9 mouse cellular contexts compared by ENCODE assay signal in the genomic region with DNA sequence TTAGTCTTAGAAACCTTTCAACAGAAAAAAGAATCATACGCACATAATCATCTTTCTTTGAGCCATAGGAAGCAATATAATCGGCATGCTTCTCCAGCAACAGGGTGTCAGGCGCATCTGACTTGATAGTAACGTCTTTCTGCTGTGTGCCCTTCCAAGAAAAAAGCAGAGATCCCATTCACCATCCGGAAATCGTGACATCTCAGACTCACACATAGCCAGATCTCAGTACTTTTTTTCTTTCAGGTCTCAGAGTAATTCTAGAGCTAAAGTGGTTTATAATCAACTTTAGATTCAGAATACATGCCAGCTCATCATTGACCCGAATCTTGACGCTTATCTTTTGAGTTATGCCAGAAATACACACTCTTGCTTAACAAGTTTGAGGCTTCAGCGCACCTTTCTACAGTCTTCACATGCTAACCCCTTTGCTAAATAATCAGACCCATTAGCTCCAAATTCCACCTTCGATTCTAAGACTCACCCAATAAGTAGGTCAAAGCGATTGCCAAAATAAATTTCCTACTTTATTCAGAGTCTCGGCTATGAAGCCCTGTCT. TPM values are rescaled to one million over a fixed set of nuclear protein-coding genes. Genes with fewer than 3 reads are reported as not detected.
DNase-seq lines count a peak whose midpoint lies in the region; ATAC-seq and TF ChIP-seq lines count a peak whose summit lies in the region.
"Had no signal": no experiment of that assay in that cellular context is flagged by ENCODE, and none has a peak within 500 bp of the region (broad histone marks: within the 10 kb centered on the region; RNA-seq: fewer than 3 reads in every experiment).

No protein-coding gene starts in this region.

- H3K9me3 ChIP-seq in heart, embryonic 11.5 days (replicated peaks; ENCODE audit: control insufficient read depth, low read length): no peaks in the 10 kb centered on the region
- H3K9me3 ChIP-seq in CH12.LX (replicated peaks; ENCODE audit: low read length): no peaks in the 10 kb centered on the region
- H3K9me3 ChIP-seq in forebrain, embryonic 11.5 days (ENCODE audit: control insufficient read depth, low read length): no peaks in the 10 kb centered on the region
- H3K9me3 ChIP-seq in liver, embryonic 14.5 days (ENCODE audit: control insufficient read depth, low read length): no peaks in the 10 kb centered on the region

- peak overlapping the region; percentile 100 for H3K9ac ChIP-seq in heart, embryonic 11.5 days (ENCODE audit: low read depth, low read length)
- H3K9ac ChIP-seq in CH12.LX (ENCODE audit: insufficient read depth, low read depth): peak overlapping the region; percentile 99
- H3K9ac ChIP-seq in forebrain, embryonic 11.5 days (ENCODE audit: low read length): peak overlapping the region; percentile 98
- H3K9ac ChIP-seq in liver, embryonic 14.5 days (replicated peaks): peak overlapping the region; percentile 99

- TF ChIP-seq RAD21 in CH12.LX (IDR thresholded peaks at IDR 0.05; ENCODE audit: low read depth, low read length): no peak

- TF ChIP-seq CTCF in CH12.LX (conservative IDR thresholded peaks at IDR 0.05 in 1 of 2, IDR thresholded peaks at IDR 0.05 in 1 of 2; ENCODE audit: low read depth in 2 of 2, low read length in 2 of 2): no peak
- no peak for TF ChIP-seq CTCF in liver, embryonic 14.5 days (IDR thresholded peaks at IDR 0.05; ENCODE audit: low read depth)

- no peak; the same call in 1 of the 2 replicates for TF ChIP-seq EP300 in CH12.LX (IDR thresholded peaks at IDR 0.05; ENCODE audit: low read length)
- TF ChIP-seq EP300 in liver, embryonic 14.5 days (IDR thresholded peaks at IDR 0.05; ENCODE audit: low read depth): no peak

- WGBS in heart, embryonic 11.5 days (ENCODE audit: insufficient replicate concordance): under 1% methylated on average over 12 of the region's 12 CpGs
- WGBS in forebrain, embryonic 11.5 days: 4% methylated on average over 12 of the region's 12 CpGs
- WGBS in liver, embryonic 14.5 days (ENCODE audit: insufficient replicate concordance): under 1% methylated on average over 12 of the region's 12 CpGs

- peaks cover 36% of the 10 kb centered on the region for H3K4me1 ChIP-seq in heart, embryonic 11.5 days (ENCODE audit: control insufficient read depth, insufficient read depth, low read length)
- peaks cover 11 to 35% of the 10 kb centered on the region in 2 experiments for H3K4me1 ChIP-seq in CH12.LX (ENCODE audit: control insufficient read depth in 1 of 2, insufficient read depth in 2 of 2)
- H3K4me1 ChIP-seq in forebrain, embryonic 11.5 days (replicated peaks; ENCODE audit: control insufficient read depth, insufficient read depth, low read length): peaks cover 3% of the 10 kb centered on the region; the same call in 1 of the 2 replicates
- H3K4me1 ChIP-seq in liver, embryonic 14.5 days (replicated peaks; ENCODE audit: control insufficient read depth in 2 of 2, insufficient read depth in 2 of 2, low read length in 1 of 2): peaks cover 29 to 31% of the 10 kb centered on the region in 2 experiments

- peak overlapping the region; percentile 93 for H3K27ac ChIP-seq in heart, embryonic 11.5 days (ENCODE audit: low read depth, low read length)
- H3K27ac ChIP-seq in CH12.LX (ENCODE audit: insufficient read depth, low read depth): peak overlapping the region; percentile 68
- H3K27ac ChIP-seq in forebrain, embryonic 11.5 days (ENCODE audit: low read depth, low read length): peak overlapping the region; percentile 70; the same call in 1 of the 2 replicates
- peak overlapping the region; percentile 95 for H3K27ac ChIP-seq in liver, embryonic 14.5 days

- in situ Hi-C loops in CH12.LX (cut with MboI; ENCODE audit: low pct_ligation_motif_present, low pct_unique_long_range_greater_than_20kb, low sequenced_read_pairs): no loop called here

- no peaks in the 10 kb centered on the region for H3K27me3 ChIP-seq in heart, embryonic 11.5 days (ENCODE audit: control insufficient read depth, insufficient read depth, low read length)
- no peaks in the 10 kb centered on the region for H3K27me3 ChIP-seq in CH12.LX (replicated peaks)
- no peaks in the 10 kb centered on the region for H3K27me3 ChIP-seq in forebrain, embryonic 11.5 days (ENCODE audit: control insufficient read depth, insufficient read depth, low read length)
- no peaks in the 10 kb centered on the region for H3K27me3 ChIP-seq in liver, embryonic 14.5 days (ENCODE audit: control insufficient read depth, insufficient read depth, low read length)
- H3K27me3 ChIP-seq: Patski had no signal

- peaks cover 37% of the 10 kb centered on the region for H3K36me3 ChIP-seq in heart, embryonic 11.5 days (ENCODE audit: control insufficient read depth, insufficient read depth, low read length)
- peaks cover 41 to 51% of the 10 kb centered on the region in 2 experiments for H3K36me3 ChIP-seq in CH12.LX (replicated peaks in 1 of 2; ENCODE audit: control insufficient read depth in 1 of 2, insufficient read depth in 1 of 2, low read length in 1 of 2)
- H3K36me3 ChIP-seq in forebrain, embryonic 11.5 days (ENCODE audit: control insufficient read depth, insufficient read depth, low read length): peaks cover 22% of the 10 kb centered on the region
- H3K36me3 ChIP-seq in liver, embryonic 14.5 days (replicated peaks; ENCODE audit: control insufficient read depth, insufficient read depth, low read depth): peaks cover 45% of the 10 kb centered on the region

- dilution Hi-C loops in CH12.LX (cut with MboI; ENCODE audit: extremely low pct_ligation_motif_present, extremely low pct_unique_long_range_greater_than_20kb, low sequenced_read_pairs): no loop called here

- peak; percentile 37; the same call in 1 of the 2 replicates for TF ChIP-seq POLR2A in CH12.LX (IDR thresholded peaks at IDR 0.05; ENCODE audit: low read depth, low read length)

- no peak for ATAC-seq in heart, embryonic 11.5 days (replicated peaks; ENCODE audit: insufficient number of reproducible peaks, low FRiP score, low TSS enrichment)
- no peak for ATAC-seq in forebrain, embryonic 11.5 days (replicated peaks; ENCODE audit: low FRiP score)
- no peak for ATAC-seq in liver, embryonic 14.5 days (ENCODE audit: insufficient read depth)

- H3K79me2 ChIP-seq in CH12.LX (replicated peaks; ENCODE audit: control insufficient read depth, extremely low read depth, insufficient read depth, poor library complexity, severe bottlenecking): peaks cover 53% of the 10 kb centered on the region

- DNase-seq in heart, adult 8-10 months (ENCODE audit: low spot score): no peak
- DNase-seq in CH12.LX (ENCODE audit: extremely low read depth): no peak
- no peak for DNase-seq in forebrain, embryonic 11.5 days (ENCODE audit: low spot score)
- DNase-seq in liver, embryonic 14.5 days (ENCODE audit: low read depth in 3 of 3, low spot score in 3 of 3): no peak
- no peak for DNase-seq in layer of hippocampus, postnatal 10 days (ENCODE audit: low spot score in 2 of 2)
- no peak for DNase-seq in cerebellum, postnatal 36 days
- DNase-seq in layer of hippocampus, postnatal 36 days: no peak

- H3K4me3 ChIP-seq in heart, embryonic 11.5 days (ENCODE audit: low read depth, low read length): peak overlapping the region; percentile 98
- peak overlapping the region; percentile 69 to 99 (median 93) for H3K4me3 ChIP-seq in CH12.LX (replicated peaks in 1 of 3; ENCODE audit: low read depth in 2 of 3, low read length in 2 of 3, poor library complexity in 1 of 3)
- peak overlapping the region; percentile 85 for H3K4me3 ChIP-seq in forebrain, embryonic 11.5 days (ENCODE audit: low read depth, low read length)
- H3K4me3 ChIP-seq in liver, embryonic 14.5 days (ENCODE audit: insufficient read depth in 1 of 2, low read depth in 2 of 2, low read length in 2 of 2): peak overlapping the region; percentile 86 to 98

- peak overlapping the region; percentile 90 for H3K4me2 ChIP-seq in heart, embryonic 11.5 days
- H3K4me2 ChIP-seq in CH12.LX (ENCODE audit: insufficient read depth, low read depth, poor library complexity, severe bottlenecking): peak overlapping the region; percentile 63
- peak overlapping the region; percentile 94 for H3K4me2 ChIP-seq in forebrain, embryonic 11.5 days (ENCODE audit: low read depth, low read length, severe bottlenecking)
- peak overlapping the region; percentile 99 for H3K4me2 ChIP-seq in liver, embryonic 14.5 days (ENCODE audit: low read depth)

RNA-seq across cellular contexts. Expression of gene Rabggtb, which starts 0.8 kb away (rescaled TPM):
- polyA plus RNA-seq in heart, embryonic 11.5 days (2014; fragmentation: Nextera tagmentation; extraction: Ambion mirVana): 53.4 and 59.1 TPM in 2 replicates
- 100 to 1,000 TPM in 2 of 4 experiments, 10 to 100 TPM in 2; 95.0 to 103 (median 99.9) TPM for total RNA-seq in heart, adult 8-10 months (2022)
- total RNA-seq in CH12.LX (2012; rRNA removed): 223 and 255 TPM in 2 replicates
- 316 and 370 TPM in 2 replicates for total RNA-seq in CH12.LX (2014; rRNA removed)
- polyA plus RNA-seq in CH12.LX (2012; ENCODE audit: insufficient read length, low read depth): 243 and 256 TPM in 2 replicates
- polyA plus RNA-seq in forebrain, embryonic 11.5 days (2014; fragmentation: Nextera tagmentation; extraction: Ambion mirVana): 48.1 and 51.2 TPM in 2 replicates
- polyA plus RNA-seq in liver, embryonic 14.5 days (2012; rRNA removed): 80.9 and 85.5 TPM in 2 replicates
- 45.5 and 52.4 TPM in 2 replicates for polyA plus RNA-seq in liver, embryonic 14.5 days (2014; fragmentation: Nextera tagmentation; extraction: Ambion mirVana)
- 10 to 100 TPM; 73.5 to 80.8 TPM for total RNA-seq in layer of hippocampus, postnatal 10 days (2021)
- 10 to 100 TPM; 72.2 to 78.9 TPM for total RNA-seq in layer of hippocampus, postnatal 36 days (2021)

RNA-seq across cellular contexts. Expression of gene Msh4, which starts 6.0 kb away (rescaled TPM):
- 0.09 TPM in 1 of 2 replicates, not detected in the other for polyA plus RNA-seq in heart, embryonic 11.5 days (2014; fragmentation: Nextera tagmentation; extraction: Ambion mirVana)
- total RNA-seq in heart, adult 8-10 months (2022): under 1 TPM in 1 of 4 experiments, not detected in 3; 0.08 TPM
- 0.42 and 0.67 TPM in 2 replicates for total RNA-seq in CH12.LX (2012; rRNA removed)
- 0.16 and 0.41 TPM in 2 replicates for total RNA-seq in CH12.LX (2014; rRNA removed)
- polyA plus RNA-seq in CH12.LX (2012; ENCODE audit: insufficient read length, low read depth): 0.14 and 0.34 TPM in 2 replicates
- polyA plus RNA-seq in forebrain, embryonic 11.5 days (2014; fragmentation: Nextera tagmentation; extraction: Ambion mirVana): 0.09 and 0.11 TPM in 2 replicates
- 0.02 and 0.04 TPM in 2 replicates for polyA plus RNA-seq in liver, embryonic 14.5 days (2012; rRNA removed)
- 0.05 and 0.06 TPM in 2 replicates for polyA plus RNA-seq in liver, embryonic 14.5 days (2014; fragmentation: Nextera tagmentation; extraction: Ambion mirVana)
- under 1 TPM; 0.59 to 0.71 TPM for total RNA-seq in layer of hippocampus, postnatal 10 days (2021)
- total RNA-seq in layer of hippocampus, postnatal 36 days (2021): under 1 TPM; 0.17 to 0.30 TPM

RNA-seq across cellular contexts. Expression of gene Acadm, which starts 32.5 kb away (rescaled TPM):
- polyA plus RNA-seq in heart, embryonic 11.5 days (2014; fragmentation: Nextera tagmentation; extraction: Ambion mirVana): 160 and 165 TPM in 2 replicates
- 1,000 to 10,000 TPM; 1,199 to 1,642 (median 1,432) TPM for total RNA-seq in heart, adult 8-10 months (2022)
- total RNA-seq in CH12.LX (2012; rRNA removed) (78.5 and 111 TPM in 2 replicates), CH12.LX (2014; rRNA removed) (224 and 249 TPM in 2 replicates)
- 199 and 240 TPM in 2 replicates for polyA plus RNA-seq in CH12.LX (2012; ENCODE audit: insufficient read length, low read depth)
- 40.6 and 44.0 TPM in 2 replicates for polyA plus RNA-seq in forebrain, embryonic 11.5 days (2014; fragmentation: Nextera tagmentation; extraction: Ambion mirVana)
- 38.8 and 42.1 TPM in 2 replicates for polyA plus RNA-seq in liver, embryonic 14.5 days (2012; rRNA removed)
- 57.0 and 60.3 TPM in 2 replicates for polyA plus RNA-seq in liver, embryonic 14.5 days (2014; fragmentation: Nextera tagmentation; extraction: Ambion mirVana)
- total RNA-seq in layer of hippocampus, postnatal 10 days (2021): 10 to 100 TPM; 43.8 to 58.1 TPM
- total RNA-seq in layer of hippocampus, postnatal 36 days (2021): 10 to 100 TPM; 53.5 to 54.0 TPM

Comparison
In these comparisons a context has a peak if more than half of its experiments do, and no peak if none do; other contexts are left out.
1. RNA of gene Acadm, which starts 32.5 kb away (total RNA-seq): 1,199 to 1,642 TPM in heart, adult 8-10 months; 78.5 to 249 TPM in CH12.LX, 43.8 to 58.1 TPM in layer of hippocampus, postnatal 10 days and 53.5 to 54.0 TPM in layer of hippocampus, postnatal 36 days; every median in the first group is over 4 times any median in the second.
2. Peak in every context shown above with its lines, with median percentiles within 50 percentile points of each other: H3K27ac ChIP-seq, H3K4me2 ChIP-seq, H3K4me3 ChIP-seq and H3K9ac ChIP-seq.